12 mouse cellular contexts compared by ENCODE assay signal in genomic region chr19:42379798-42380197, GRCm38 (mm10). TPM values are rescaled to one million over a fixed set of nuclear protein-coding genes. Genes with fewer than 3 reads are reported as not detected.
DNase-seq lines count a peak whose midpoint lies in the region; ATAC-seq and TF ChIP-seq lines count a peak whose summit lies in the region.
"Had no signal": no experiment of that assay in that cellular context is flagged by ENCODE, and none has a peak within 500 bp of the region (broad histone marks: within the 10 kb centered on the region; RNA-seq: fewer than 3 reads in every experiment).

No protein-coding gene starts in this region.

- no peak overlapping the region for H3K27ac ChIP-seq in hindbrain, embryonic 14.5 days
- H3K27ac ChIP-seq in hindbrain, embryonic 12.5 days, result no peak overlapping the region
- H3K27ac ChIP-seq in midbrain, postnatal 0 days (ENCODE audit: low read depth, low read length), result peak overlapping the region; percentile 72; the same call in 1 of the 2 replicates

- H3K36me3 ChIP-seq in hindbrain, embryonic 14.5 days (replicated peaks; ENCODE audit: control insufficient read depth, insufficient read depth), result no peaks in the 10 kb centered on the region
- no peaks in the 10 kb centered on the region for H3K36me3 ChIP-seq in hindbrain, embryonic 12.5 days
- H3K36me3 ChIP-seq in midbrain, postnatal 0 days (ENCODE audit: insufficient read depth, low read length), result no peaks in the 10 kb centered on the region

- TF ChIP-seq CTCF in midbrain, postnatal 0 days (IDR thresholded peaks at IDR 0.05), result no peak

- H3K9ac ChIP-seq in hindbrain, embryonic 14.5 days, result peak overlapping the region; percentile 43; the same call in 1 of the 2 replicates
- H3K9ac ChIP-seq in hindbrain, embryonic 12.5 days, result no peak overlapping the region
- H3K9ac ChIP-seq in midbrain, postnatal 0 days (replicated peaks; ENCODE audit: low read length, poor library complexity, severe bottlenecking), result no peak overlapping the region

- no peaks in the 10 kb centered on the region for H3K9me3 ChIP-seq in hindbrain, embryonic 14.5 days (ENCODE audit: control insufficient read depth, low read length)
- no peaks in the 10 kb centered on the region for H3K9me3 ChIP-seq in hindbrain, embryonic 12.5 days (replicated peaks)
- H3K9me3 ChIP-seq in midbrain, postnatal 0 days (ENCODE audit: low read length), result no peaks in the 10 kb centered on the region

- H3K4me3 ChIP-seq in hindbrain, embryonic 14.5 days (replicated peaks; ENCODE audit: low read length), result no peak overlapping the region
- no peak overlapping the region for H3K4me3 ChIP-seq in hindbrain, embryonic 12.5 days
- no peak overlapping the region for H3K4me3 ChIP-seq in midbrain, postnatal 0 days (ENCODE audit: low read depth, low read length)

- H3K4me1 ChIP-seq in hindbrain, embryonic 14.5 days (replicated peaks; ENCODE audit: control insufficient read depth, insufficient read depth, low read length), result peaks cover 13% of the 10 kb centered on the region
- peaks cover 19% of the 10 kb centered on the region for H3K4me1 ChIP-seq in hindbrain, embryonic 12.5 days
- peaks cover 15% of the 10 kb centered on the region; the same call in 1 of the 2 replicates for H3K4me1 ChIP-seq in midbrain, postnatal 0 days (ENCODE audit: insufficient read depth, low read length)

- no peak for ATAC-seq in hindbrain, embryonic 14.5 days (ENCODE audit: low FRiP score)
- no peak for ATAC-seq in hindbrain, embryonic 12.5 days (ENCODE audit: low FRiP score)
- ATAC-seq in midbrain, postnatal 0 days (ENCODE audit: low FRiP score), result no peak
- no peak for ATAC-seq in activated CD4-positive, CD25-positive, alpha-beta regulatory T cell, adult 4 months

- 48% methylated on average over 8 of the region's 8 CpGs for WGBS in hindbrain, embryonic 14.5 days
- 48% methylated on average over 8 of the region's 8 CpGs for WGBS in hindbrain, embryonic 12.5 days
- WGBS in midbrain, postnatal 0 days, result 44% methylated on average over 8 of the region's 8 CpGs

- DNase-seq in hindbrain, embryonic 14.5 days (ENCODE audit: low spot score), result no peak
- DNase-seq in ES-CJ7 (ENCODE audit: low read depth, low spot score), result peak; percentile 38
- peak; percentile 58 to 64 for DNase-seq in frontal cortex, postnatal 14 days (ENCODE audit: low spot score in 2 of 2)
- no peak for DNase-seq in midbrain, postnatal 0 days (ENCODE audit: low spot score)
- no peak for DNase-seq in testis, postnatal 10 days (ENCODE audit: low spot score)
- no peak for DNase-seq in embryo, embryonic 10 days (ENCODE audit: low spot score)
- DNase-seq: kidney, postnatal 36 days; lung, adult 2 months had no signal

- H3K27me3 ChIP-seq in hindbrain, embryonic 14.5 days (ENCODE audit: control insufficient read depth, insufficient read depth, low read length), result no peaks in the 10 kb centered on the region
- peaks cover 20% of the 10 kb centered on the region for H3K27me3 ChIP-seq in hindbrain, embryonic 12.5 days
- H3K27me3 ChIP-seq in midbrain, postnatal 0 days (ENCODE audit: insufficient read depth, low read length), result no peaks in the 10 kb centered on the region

- H3K4me2 ChIP-seq in hindbrain, embryonic 14.5 days (replicated peaks), result no peak overlapping the region
- H3K4me2 ChIP-seq in hindbrain, embryonic 12.5 days (replicated peaks), result no peak overlapping the region
- H3K4me2 ChIP-seq in midbrain, postnatal 0 days (ENCODE audit: low read depth, low read length, poor library complexity, severe bottlenecking), result no peak overlapping the region

RNA-seq across cellular contexts. Expression of gene Crtac1, which starts 51.8 kb away (rescaled TPM):
- polyA plus RNA-seq in hindbrain, embryonic 14.5 days (2014; fragmentation: Nextera tagmentation; extraction: Ambion mirVana), result 42.2 and 43.8 TPM in 2 replicates
- 14.0 and 14.8 TPM in 2 replicates for polyA plus RNA-seq in hindbrain, embryonic 12.5 days (2016; fragmentation: Nextera tagmentation; extraction: Ambion mirVana)
- 21.1 and 22.0 TPM in 2 replicates for total RNA-seq in midbrain, postnatal 0 days (2014; rRNA removed)
- 40.7 and 41.6 TPM in 2 replicates for polyA plus RNA-seq in midbrain, postnatal 0 days (2015; fragmentation: Nextera tagmentation; extraction: Ambion mirVana)
- not detected for polyA plus RNA-seq in activated CD4-positive, CD25-positive, alpha-beta regulatory T cell, adult 4 months (2017; shearing (Covaris generic))
- total RNA-seq: granulocyte monocyte progenitor cell, adult 5-6 weeks had no signal
- polyA plus RNA-seq: C2C12 had no signal

Comparison
In these comparisons a context has a peak if more than half of its experiments do, and no peak if none do; other contexts are left out.
1. DNase-seq: peak in ES-CJ7 (single experiment) and frontal cortex, postnatal 14 days (2 of 2); none in hindbrain, embryonic 14.5 days (single experiment), midbrain, postnatal 0 days (single experiment), testis, postnatal 10 days (single experiment) and embryo, embryonic 10 days (single experiment).
2. RNA of gene Crtac1, which starts 51.8 kb away (polyA plus RNA-seq): 42.2 to 43.8 TPM in hindbrain, embryonic 14.5 days, 40.7 to 41.6 TPM in midbrain, postnatal 0 days and 14.0 to 14.8 TPM in hindbrain, embryonic 12.5 days; not detected in activated CD4-positive, CD25-positive, alpha-beta regulatory T cell, adult 4 months; every median in the first group is over 10 times any median in the second.